Mouse (Mus musculus) A20 (cell line): ENCODE data around the gene Ank.

Experiments used
- DNase-seq: peaks from one replicate; pipeline ENCODE4 v3.0.0-alpha.2; 2011; ENCODE audit warnings: low read depth, low spot score

Gene Ank

DNA sequence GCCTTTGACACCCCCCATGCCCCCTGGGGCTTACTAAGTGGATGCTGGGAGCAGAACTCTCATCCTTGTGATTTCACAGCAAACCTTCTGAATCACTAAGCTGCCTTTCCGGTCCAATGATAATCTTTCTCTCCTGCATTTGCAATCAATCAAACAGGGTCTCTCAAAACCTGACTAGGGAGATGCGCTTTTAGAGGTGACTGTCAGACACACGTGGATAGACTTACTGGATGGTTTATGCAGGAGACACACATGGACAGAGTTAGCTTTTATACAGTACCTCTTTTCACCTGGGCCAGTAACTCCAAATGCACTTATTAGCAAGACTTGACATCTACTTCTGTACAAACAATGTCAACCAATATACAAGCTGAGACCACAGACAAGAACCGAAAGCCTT, 131.0 kb downstream of the Ank start:
- peak; percentile 27 for DNase-seq

DNA sequence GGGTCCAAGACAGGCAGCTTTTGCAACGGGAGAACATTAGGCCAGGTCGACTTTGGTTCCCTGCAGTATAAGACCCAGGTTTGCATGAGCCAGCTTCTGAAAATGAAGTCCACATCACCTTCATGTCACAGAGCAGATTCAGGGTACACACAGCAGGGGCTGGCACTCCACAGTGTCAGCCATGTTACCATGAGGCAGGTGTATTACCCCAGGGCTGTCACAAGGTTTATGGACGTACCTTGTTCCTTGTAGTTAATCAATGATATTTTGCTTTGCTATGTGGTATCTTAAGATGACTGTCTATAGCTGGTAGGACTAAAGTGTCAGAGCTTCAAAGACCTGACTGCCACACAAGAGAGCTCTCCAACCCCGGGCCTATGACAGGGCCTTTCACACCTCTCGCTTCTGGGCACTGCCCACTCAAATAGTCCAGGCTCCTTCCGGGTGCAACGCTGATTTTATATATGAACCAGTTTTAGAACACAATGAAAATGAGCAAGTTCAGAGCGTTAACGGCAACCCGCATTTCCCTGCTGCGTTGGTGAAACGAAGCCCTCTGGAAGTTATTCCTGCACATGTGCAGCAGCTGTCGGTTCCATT, 132.4 kb downstream of the Ank start:
- DNase-seq, result no peak

DNA sequence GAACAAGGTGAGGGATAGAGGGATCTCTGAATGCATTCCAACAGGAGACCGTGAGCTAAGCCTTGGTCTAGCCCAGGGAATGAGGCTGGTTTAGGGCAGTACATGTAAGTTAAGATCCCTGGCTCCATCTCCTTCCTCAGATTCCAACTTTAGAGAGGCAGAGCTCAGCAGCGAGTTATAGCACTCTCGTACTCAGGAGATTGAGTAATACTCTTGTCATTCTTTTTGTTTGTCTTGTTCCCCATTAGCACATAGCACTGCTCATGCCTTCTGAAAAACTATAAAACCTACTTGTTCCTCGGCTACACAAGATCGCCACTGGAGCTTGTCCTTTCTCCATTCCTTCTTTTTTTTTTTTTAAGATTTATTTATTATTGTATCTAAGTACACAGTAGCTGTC, 134.0 kb downstream of the Ank start:
- no peak for DNase-seq

DNA sequence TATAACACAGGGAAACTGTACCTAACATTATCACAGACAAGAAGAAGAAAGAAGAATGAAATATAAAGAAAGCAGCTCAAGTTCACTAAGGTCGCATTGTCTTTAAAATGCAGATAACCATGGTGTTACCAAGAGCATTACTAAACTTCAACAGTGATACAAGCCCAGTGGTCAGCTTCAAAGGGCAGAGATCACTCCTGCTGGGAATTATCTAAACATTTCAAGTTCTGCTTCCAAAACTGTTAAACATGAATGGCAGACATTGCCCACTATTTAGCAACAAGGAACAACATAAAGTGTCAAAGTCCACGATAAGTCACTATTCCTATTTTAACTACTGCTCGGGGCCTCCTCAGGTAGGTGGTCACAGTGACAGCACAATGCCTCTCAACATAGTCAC, 138.1 kb downstream of the Ank start:
- no peak for DNase-seq

DNA sequence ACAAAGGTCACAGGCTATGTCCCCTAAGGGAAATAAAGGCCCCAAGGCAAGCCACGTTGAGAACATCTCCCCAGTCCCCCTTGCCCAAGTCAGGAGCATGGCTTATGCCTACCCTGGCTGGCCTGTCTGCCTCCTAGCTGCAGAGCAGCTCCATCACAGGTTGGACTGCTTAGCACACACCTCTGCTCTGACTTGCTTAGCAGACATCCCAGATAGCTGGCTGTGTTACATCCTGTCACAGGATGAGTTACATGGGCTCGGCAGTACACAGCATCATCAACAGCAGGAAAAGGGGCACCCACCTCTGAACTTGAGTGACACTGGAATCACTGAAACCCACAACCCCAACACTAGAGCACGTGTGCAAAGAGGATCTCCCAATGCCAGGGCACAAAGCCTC, 138.8 kb downstream of the Ank start:
- DNase-seq, result no peak

DNA sequence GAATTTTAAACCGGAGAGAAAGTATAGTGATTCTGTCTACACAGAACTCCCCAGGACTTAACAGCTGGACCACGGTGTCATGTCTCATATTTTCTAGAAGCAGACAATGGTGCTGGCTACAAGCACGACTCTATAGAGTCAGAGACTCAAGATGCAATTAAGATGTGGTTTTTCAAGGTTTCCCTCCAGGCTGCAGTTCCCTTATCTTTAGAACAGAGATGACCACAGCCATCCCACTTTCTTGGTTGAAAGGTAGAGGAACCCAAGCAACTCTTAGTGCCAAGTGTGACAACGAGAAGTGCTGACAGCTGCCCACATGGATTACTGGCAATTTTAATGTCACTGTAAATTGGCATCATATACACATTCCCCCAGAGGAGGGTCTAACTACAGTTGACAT, 143.1 kb downstream of the Ank start:
- DNase-seq, result no peak

DNA sequence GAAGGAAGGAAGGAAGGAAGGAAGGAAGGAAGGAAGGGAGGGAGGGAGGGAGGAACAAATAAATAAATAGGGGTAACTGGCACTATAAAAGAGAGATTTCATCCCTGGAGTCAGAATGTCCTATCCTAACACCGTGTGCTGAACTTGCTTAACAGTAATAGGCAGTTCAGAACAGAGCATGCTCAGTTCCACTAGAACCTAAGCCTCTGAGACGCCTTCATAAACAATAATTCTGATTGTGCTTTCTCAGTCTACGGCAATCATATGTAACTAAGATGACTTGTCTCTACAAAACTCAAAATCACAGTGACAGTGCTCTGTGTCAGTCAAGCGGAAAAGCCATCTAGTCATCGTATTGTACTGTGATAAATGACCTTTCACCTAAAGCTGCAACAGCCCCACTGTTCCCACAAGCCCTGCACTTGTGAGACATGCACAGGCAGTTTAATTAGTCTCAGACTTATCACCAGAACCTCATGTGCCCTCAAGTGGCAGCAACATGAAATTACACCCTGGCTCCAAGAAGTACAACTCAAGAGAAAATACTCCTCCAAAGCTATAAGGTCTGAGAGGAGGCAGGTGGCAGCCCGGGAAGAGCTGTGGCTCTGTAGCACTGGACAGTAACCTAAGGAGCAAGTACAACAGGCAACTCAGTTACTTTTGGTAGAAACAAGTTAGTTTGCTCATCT, 146.2 kb downstream of the Ank start:
- DNase-seq, result peak; percentile 72

DNA sequence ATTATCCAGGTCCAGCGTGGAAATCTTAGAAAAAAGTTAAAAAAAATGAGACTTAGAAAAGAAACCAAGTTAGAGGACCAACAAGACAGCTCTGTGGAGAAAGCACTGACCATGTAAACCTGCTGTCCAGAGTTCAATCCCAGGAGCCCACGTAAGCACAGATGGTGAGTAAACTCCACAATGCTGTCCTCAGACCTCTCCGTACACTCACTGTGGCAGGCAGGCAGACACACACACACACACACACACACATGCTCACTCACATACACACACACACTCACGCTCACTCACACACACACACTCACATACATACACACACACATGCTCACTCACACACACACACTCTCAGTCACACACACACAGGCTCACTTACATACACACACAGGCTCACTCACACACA, 146.8 kb downstream of the Ank start:
- DNase-seq, result no peak

DNA sequence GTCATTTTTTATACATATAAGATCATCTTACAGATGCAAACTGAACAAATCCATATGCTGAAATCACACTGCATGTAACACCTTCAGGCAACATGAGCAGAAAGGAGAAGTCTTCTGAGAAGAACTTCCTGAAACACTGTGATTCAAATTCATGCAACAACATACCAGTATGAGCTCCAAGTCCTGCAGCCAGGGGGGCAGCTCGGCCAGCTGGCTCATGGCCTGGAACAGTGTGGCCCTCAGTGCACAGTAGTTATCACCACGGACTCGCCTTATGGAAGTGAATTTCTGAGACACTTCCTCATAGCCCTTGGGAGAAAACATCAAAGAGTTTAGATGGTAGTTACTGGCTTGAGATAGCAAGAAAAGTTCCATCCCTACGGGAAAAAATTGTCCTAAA, 149.7 kb downstream of the Ank start:
- no peak for DNase-seq

DNA sequence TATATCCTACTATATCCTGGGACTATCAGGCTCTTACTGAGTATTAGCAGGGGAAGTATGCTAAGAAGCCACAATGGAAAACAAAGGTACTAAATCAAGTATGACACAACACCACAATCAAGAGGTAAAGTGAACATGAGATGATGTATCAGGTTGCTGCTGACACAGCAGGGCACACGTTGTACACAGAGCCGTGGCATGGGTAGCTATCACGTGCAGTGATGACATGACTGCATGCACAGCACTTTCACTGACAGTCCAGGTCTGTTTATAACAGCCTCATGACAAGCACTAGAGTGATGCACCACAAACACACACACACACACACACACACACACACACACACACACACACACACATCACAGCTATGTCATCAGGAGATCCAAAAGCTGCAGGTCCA, 150.8 kb downstream of the Ank start:
- DNase-seq, result no peak

DNA sequence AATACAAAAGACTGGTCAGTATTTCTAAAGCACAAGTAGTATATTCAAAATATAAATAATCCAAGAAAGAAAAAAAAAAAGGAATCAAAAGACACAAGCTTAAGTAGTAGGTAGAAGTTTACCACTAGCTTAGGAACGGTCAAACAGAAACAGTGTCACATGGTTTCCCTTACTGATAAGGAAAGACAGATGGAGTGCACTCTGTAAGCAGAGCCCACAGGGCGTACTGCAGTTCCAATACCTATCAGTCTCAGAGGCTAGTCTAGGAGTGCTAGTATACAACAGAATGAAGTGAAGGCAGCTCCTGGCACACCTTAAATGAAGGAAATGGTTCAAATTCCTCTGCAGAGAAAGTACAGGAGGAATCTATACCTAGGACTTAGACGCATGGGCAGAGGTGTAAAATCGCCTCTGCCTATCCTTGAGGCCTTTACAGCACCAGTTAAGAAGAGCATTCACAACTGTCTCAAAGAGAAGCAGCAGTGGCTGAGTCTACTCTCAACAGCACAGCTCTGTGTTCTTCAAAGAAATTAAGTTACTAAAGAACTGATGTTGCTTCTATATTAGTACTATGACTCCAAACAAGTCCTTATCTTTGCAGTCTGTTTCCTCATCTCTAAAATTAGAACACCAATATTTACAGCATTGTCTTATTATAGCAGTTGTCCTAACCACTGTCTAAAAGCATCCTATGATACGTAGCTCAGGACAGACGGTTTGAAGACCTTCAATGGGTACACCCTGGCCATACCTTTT, 152.5 kb downstream of the Ank start:
- no peak for DNase-seq

DNA sequence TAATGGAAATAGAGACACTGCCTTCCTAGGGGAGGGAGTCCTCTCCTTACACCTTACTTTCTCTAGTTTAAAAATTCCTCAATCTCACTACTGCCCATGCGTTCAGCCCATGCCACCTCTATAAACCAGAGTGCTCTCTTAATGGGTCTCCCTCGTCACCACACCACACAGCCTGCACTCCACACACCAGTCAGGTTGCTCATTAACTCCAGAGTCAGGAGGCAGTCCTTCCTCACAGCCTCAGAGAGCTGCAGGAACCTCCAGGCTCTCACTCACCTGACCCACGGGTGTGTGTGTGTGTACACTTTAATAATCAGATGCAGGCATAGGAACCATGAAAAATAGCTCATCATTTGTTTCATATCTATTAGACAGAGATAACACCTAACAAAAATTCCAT, 153.2 kb downstream of the Ank start:
- no peak for DNase-seq

DNA sequence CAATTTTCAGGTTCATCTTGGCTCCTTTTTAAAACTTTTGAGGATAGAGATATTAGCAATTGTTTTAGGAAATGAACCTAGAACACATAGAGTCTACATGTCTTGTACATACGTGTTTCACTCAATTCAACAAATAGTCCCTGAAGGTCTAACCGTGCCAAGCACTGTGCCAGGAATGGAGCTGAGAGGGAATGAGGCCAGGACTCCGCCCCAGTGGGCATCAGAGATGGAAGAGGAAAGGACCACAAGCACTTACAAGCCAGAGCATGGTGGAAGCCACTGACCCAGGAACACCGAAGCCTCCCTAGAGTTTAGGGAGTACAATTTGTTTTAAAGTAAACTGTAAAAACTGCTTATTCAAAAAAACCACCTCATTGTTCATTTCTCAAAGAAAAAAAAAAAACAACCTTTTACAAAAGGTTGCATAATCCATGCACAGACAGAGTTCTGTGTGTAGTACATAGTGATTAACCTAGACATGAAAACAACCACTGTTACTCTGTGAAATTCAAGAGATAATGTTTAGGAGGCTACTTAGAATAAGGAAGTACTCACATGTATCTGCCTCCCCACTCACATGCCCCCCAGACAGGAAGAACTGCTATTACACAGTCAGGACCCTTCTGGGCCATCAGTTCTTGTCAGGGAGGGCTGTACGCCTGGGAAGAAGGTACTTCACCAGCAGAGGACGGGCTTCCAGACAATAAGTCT, 154.2 kb downstream of the Ank start:
- no peak for DNase-seq

DNA sequence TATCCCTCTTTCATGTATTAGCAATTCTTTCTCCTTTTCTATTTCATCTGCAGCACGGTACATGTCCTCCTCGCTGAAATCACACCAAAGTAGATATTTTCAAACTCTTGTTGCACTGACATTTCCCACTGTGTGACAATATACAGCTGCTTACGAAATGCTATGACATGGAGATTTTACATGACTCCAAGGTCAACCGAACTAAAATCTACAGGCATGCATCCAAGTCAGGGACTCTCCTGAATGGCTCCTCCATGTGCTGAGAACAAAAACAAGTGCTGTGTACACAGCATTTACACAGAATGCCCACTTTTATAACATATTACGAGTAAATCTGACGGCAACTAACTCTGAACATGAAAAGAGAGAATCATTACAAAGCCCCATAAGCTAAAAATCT, 156.8 kb downstream of the Ank start:
- DNase-seq, result no peak

DNA sequence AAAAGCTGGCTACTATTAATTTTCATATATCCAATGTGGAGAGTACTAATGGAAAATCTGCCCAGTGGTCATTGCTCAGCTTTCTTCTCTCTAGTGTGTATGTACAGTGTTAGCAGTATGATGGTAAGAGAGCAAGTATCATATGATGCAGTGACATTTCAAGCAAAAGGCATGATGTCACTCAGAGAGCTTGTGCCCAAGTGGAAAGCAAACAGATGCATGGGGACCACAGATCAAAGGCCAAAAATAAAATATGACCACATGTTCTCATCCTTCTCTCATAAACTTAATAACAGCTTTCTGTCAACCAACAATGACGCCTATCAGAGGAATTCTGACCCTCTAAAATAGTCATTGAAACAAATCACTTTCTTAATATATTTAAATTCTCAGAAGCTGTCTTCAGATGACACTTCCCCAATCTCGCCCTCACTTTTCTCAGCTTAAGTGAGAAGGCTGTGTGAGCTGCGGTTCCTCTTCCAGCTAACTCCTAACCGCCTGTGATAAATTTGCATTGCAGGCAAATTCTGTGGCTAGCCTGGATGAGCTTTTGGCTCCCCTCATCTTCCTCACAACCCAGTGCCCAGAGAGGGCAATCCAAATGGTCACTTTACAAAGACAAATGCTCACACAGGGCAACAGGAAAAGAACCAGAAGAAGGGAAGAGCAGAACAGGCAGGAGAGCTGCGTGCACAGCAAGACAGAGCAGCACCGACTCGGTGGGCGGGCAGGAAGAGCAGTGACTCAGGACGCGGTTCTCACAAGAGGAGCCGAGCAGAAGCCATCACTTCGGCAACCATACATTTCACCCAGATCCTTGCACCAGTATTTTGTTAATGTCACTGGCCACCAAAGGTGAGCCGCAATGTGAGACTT, 158.8 kb downstream of the Ank start:
- DNase-seq, result peak; percentile 88

DNA sequence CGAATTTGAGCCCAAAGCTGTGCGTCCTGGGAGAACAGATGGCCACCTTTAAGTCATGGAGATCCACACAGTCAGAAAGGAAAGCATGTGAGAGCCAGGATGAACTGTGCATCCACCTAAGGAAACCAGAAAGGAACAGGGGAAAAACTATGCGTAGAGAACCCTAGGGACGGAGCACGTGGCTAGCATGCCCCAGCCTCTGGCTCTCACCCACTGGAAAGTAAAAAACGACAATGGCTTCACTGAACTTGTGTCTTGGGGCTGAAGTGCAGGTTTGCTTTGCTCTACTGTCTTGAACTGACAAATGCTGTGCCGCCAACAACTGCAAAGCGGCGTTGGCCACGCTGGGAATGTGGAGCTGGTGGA, 159.4 kb downstream of the Ank start:
- DNase-seq, result peak; percentile 29

DNA sequence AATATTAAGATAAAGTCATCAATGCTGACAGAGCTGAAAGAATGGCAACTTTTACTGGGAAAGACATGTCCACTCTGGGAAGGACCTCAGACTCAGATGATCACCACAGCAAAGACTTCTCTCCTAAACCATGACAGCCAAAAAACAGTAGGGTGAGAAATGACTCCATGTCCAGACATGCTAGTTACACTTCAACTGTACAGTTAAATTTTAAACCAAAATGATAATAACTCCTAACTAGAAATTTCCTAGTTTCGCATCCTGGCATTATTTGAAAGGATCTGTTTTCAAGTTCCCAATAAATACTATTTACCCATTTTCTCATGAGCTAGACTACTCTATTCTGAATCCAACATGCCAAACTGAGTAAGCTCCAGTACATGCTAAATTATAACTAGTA, 159.8 kb downstream of the Ank start:
- DNase-seq, result no peak

DNA sequence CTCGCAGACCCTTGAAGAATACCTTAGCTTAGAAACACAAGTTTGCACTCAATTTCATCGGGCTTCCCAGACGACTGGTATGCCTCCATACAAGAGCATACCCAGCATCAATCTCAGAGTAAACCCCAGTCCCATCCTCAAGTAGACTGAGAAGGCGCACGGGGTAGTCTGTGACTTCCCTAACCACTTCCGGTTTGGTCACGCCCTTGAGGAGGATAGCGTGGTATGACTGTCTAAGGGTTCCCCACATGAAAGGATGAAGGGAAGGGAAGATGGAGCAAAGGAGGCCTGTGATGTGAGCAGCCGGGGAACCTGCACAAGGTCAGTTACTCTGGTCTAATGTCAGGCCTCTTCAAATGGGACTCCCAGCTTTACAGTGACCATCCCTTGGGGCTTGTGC, 161.3 kb downstream of the Ank start:
- no peak for DNase-seq

DNA sequence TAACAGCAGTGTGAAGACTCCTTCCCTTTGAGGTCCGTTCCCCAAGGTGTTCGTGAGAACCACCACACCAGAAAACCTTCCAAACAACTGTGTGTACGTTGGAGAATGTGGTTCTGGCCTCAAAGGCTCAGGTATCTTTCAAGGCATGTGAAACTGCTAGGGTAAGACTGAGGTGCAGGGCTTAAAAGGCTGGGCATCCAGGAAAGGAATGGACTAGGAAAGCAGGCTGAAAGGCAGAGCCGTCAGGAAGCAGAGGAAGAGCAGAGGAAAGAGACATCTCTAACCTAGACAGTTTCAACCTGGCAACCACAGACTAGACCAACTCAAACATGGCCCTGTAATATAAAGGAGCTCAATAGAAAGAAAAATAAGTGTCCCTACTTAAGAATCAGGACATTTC, 162.6 kb downstream of the Ank start:
- DNase-seq, result no peak

DNA sequence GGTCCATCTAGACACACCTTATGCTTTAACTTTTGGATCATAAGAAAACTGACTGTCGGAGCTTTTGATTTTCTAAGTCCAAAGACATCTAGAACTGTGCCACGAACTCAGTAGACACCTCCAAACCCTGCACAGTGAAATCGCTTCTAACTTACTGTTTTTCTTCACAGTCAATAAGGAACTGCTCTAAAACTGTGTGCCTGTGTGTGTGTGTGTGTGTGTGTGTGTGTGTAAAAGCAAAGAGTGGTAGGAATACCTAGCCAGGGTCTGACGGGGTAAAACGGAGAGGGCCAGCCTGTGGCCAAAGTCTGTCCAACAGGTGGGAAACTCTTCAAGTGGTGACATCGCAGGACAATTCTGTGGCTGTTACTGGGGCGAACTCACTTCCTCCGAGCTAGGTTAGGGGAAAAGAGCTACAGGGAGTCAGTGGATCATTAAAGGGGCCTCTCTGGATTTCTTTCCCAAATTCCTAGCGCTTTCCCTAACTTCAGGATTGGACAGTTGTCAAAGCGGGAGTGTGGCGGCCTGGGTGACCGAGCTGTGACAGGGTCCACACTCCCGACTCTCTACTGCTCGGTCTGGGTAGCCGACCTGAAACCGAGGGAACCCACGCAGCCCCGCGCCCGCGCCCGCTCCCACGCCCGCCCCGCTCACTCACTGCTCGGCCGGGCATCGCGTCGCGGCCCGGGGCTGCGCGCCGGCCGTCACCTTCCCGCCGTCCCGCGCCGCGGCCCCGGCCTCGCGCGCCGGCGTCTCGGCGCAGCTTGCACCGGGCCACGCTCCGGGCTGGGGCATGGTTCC, 163.5 kb downstream of the Ank start:
- peak; percentile 59 for DNase-seq
